Mouse (Mus musculus) bone marrow macrophage, adult 2 months (primary cell): ENCODE measurements around the gene B9d2.

Experiments
- CTCF ChIP-seq: IDR thresholded peaks from 2 replicates; pipeline ENCODE4 v1.5.1; 2012; ENCODE audit warnings: low read depth, mild to moderate bottlenecking, low read length, moderate library complexity
- POLR2A ChIP-seq: IDR thresholded peaks from 2 replicates; pipeline ENCODE4 v1.6.1; 2012; ENCODE audit warnings: mild to moderate bottlenecking, low read depth, low read length, borderline replicate concordance

DNA sequence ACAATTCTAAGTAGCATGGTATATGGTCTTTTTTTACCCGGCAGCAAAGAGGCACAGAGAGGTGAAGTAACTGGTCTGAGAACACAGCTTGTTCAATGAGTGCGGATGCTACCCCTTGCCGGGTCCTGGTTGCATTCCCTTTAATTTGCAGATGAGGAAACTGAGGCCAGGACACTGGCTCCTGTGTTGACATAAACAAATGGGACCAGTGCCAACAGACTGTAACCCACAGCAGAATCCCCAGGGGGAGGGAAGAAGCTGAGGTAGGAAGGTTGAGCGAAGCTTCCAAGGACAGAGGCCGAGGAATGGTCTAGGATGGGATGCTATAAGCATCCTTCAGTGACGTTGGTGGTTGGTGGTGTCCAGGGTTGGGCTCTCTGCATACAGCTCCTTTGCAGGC lies 5.2 kb upstream of the B9d2 start:
- no peak for TF ChIP-seq POLR2A
- no peak for TF ChIP-seq CTCF
